Mouse (Mus musculus) heart, embryonic 13.5 days (tissue): Measurements from ENCODE around the gene Med13l. TPM values are rescaled to one million over a fixed set of nuclear protein-coding genes. Genes with fewer than 3 reads are reported as not detected.

Source experiments
- ATAC-seq: fragments of 200-750 bp; cut with Nextera tagmentation; 2 replicates; pipeline ENCODE4 v1.8.0; 2017; ENCODE audit warnings: moderate TSS enrichment; ENCODE audit not compliant: insufficient number of reproducible peaks, low FRiP score, low TSS enrichment; ENCODE audit errors: extremely low read depth
- H3K27ac ChIP-seq: fragments of 300-500 bp; sonication (generic); replicated peaks from 2 replicates; pipeline ENCODE4 v1.5.1; 2015; ENCODE audit warnings: moderate library complexity, mild to moderate bottlenecking, inconsistent platforms
- H3K27me3 ChIP-seq: fragments of 300-500 bp; sonication (generic); replicated peaks from 2 replicates; pipeline ENCODE4 v1.6.1; 2015; ENCODE audit warnings: mild to moderate bottlenecking, inconsistent platforms
- H3K36me3 ChIP-seq: fragments of 300-500 bp; sonication (generic); 2 replicates; pipeline ENCODE4 v1.6.1; 2015; ENCODE audit warnings: mild to moderate bottlenecking, inconsistent platforms
- H3K4me1 ChIP-seq: fragments of 300-500 bp; sonication (generic); 2 replicates; pipeline ENCODE4 v1.6.1; 2015; ENCODE audit warnings: inconsistent platforms
- H3K4me2 ChIP-seq: fragments of 300-500 bp; sonication (generic); 2 replicates; pipeline ENCODE4 v1.6.1; 2015; ENCODE audit warnings: inconsistent platforms, mild to moderate bottlenecking, moderate library complexity
- H3K4me3 ChIP-seq: fragments of 300-500 bp; sonication (generic); 2 replicates; pipeline ENCODE4 v1.5.1; 2015; ENCODE audit warnings: moderate library complexity, mild to moderate bottlenecking, inconsistent platforms
- H3K9ac ChIP-seq: fragments of 300-500 bp; sonication (generic); 2 replicates; pipeline ENCODE4 v1.6.1; 2015; ENCODE audit warnings: inconsistent platforms, mild to moderate bottlenecking, moderate library complexity
- H3K9me3 ChIP-seq: fragments of 300-500 bp; sonication (generic); 2 replicates; pipeline ENCODE4 v1.6.1; 2016; ENCODE audit warnings: inconsistent platforms
- WGBS: fragments of 180-500 bp; shearing (Covaris S2); methylation state at CpG from one replicate; pipeline ENCODE4 v1.1.7; 2015; ENCODE audit warnings: mixed read lengths; 5-methylcytosine and 5-hydroxymethylcytosine counted together
- polyA plus RNA-seq: library from polyadenylated mRNA; unstranded; fragments of >200 nt; fragmentation: Nextera tagmentation; extraction: Ambion mirVana; gene quantifications from 2 replicates; pipeline ENCODE4 v1.2.1, GENCODE M21; 2015

Gene Med13l
- polyA plus RNA-seq, 1 experiment from 2014 or later, result 6.3 TPM

DNA sequence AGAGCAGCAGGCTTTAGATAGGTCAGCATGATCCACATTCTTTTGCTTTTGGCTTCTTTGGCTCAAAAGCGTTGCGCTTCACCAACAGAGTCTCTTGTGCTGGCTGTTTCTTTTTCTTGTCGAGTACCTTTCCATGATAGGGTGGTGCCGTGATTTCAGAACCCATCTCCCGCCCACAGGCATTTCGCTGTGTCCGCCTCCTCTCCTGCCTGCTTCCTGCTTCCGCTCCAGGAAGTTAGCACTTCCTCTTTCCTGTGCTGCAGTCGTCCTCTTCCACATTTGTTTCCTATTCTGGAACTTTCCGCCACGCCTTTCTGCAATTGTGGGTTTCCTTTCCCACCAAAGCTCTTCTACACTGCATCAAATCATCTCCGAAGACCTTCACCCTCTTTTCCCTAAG is 248.5 kb downstream of the Med13l start:
- Histone ChIP-seq H3K4me3 (no peak overlapping the region), H3K4me1 (peaks cover 19% of the 10 kb centered on the region), H3K27me3 (no peaks in the 10 kb centered on the region), H3K36me3 (no peaks in the 10 kb centered on the region), H3K27ac (no peak overlapping the region), H3K4me2 (no peak overlapping the region), H3K9ac (no peak overlapping the region), H3K9me3 (no peaks in the 10 kb centered on the region)
- ATAC-seq, result no peak
- 76% methylated on average over 12 of the region's 12 CpGs for WGBS

DNA sequence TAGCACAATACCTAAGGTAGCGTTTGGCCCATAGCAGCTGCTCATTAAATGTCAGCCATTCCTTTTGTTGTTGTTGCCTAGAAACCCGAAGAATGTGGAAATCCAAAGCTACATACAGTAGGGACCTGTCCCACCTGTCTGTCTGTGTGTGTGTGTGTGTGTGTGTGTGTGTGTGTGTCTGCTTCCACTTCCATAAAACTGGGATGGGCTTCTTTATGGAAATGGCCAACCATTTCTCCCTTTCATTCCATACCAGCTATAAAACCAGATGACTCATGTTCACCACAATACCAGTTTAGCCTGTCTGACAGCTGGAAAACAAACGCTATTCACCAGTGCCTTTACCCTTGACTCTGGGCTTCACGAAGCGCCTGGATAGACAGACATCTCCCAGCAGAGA is 249.1 kb downstream of the Med13l start:
- no peaks in the 10 kb centered on the region for H3K9me3 ChIP-seq
- H3K9ac ChIP-seq, result no peak overlapping the region
- peaks cover 19% of the 10 kb centered on the region for H3K4me1 ChIP-seq
- H3K4me3 ChIP-seq, result no peak overlapping the region
- no peak overlapping the region for H3K27ac ChIP-seq
- H3K4me2 ChIP-seq, result no peak overlapping the region
- no peaks in the 10 kb centered on the region for H3K36me3 ChIP-seq
- WGBS, result 76% methylated on average over 5 of the region's 5 CpGs
- no peak for ATAC-seq
- no peaks in the 10 kb centered on the region for H3K27me3 ChIP-seq

DNA sequence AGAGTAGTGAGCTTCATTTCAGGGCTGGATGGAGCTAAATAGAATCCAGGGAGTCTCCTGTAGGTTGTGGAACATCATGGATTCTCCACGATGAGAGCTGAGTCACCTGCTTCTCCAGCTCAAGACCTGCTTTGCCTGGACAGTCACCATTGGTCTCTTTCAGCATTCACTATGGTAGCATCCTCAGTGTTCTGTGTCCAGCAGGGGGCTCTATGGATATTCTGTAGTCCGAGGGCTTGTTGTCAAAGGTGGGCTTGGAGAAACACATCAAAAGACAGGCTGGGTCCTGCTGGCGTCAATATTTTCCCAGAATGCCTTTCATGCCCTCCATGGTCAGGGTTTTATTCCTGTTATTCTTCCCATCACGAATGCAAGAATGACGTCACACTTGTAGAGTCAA is 251.2 kb downstream of the Med13l start:
- WGBS, result 39% methylated on average over 5 of the region's 5 CpGs
- no peaks in the 10 kb centered on the region; the same call in 1 of the 2 replicates for H3K27me3 ChIP-seq
- H3K4me1 ChIP-seq, result peaks cover 19% of the 10 kb centered on the region
- no peak overlapping the region for H3K4me2 ChIP-seq
- no peak overlapping the region for H3K27ac ChIP-seq
- H3K9ac ChIP-seq, result no peak overlapping the region
- no peaks in the 10 kb centered on the region for H3K9me3 ChIP-seq
- ATAC-seq, result no peak
- no peak overlapping the region for H3K4me3 ChIP-seq
- no peaks in the 10 kb centered on the region for H3K36me3 ChIP-seq

DNA sequence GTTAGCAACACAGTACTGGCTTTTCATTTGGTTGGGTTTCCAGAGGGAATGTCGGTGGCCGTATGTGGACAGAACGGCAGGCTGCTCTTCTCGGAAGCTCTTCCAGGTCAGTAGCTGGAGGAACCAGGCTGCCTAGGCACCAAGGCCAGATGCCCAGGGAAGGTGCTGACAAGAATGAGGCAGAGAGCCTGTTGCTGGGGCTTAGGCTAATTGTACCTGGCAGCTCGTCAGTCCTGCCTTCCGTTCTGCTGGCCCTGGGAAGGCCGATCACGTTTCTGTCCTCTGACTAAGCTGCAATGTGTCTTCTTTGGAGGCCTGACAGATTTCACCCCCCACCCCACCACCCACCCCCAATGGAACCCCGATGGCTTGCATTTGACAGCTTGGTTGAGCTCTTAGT is 251.9 kb downstream of the Med13l start:
- WGBS, result 35% methylated on average over 9 of the region's 9 CpGs
- Histone ChIP-seq H3K4me3 (no peak overlapping the region), H3K36me3 (no peaks in the 10 kb centered on the region), H3K4me2 (no peak overlapping the region), H3K9ac (no peak overlapping the region), H3K27me3 (no peaks in the 10 kb centered on the region; the same call in 1 of the 2 replicates), H3K4me1 (peaks cover 19% of the 10 kb centered on the region), H3K9me3 (no peaks in the 10 kb centered on the region), H3K27ac (no peak overlapping the region)
- ATAC-seq, result no peak

DNA sequence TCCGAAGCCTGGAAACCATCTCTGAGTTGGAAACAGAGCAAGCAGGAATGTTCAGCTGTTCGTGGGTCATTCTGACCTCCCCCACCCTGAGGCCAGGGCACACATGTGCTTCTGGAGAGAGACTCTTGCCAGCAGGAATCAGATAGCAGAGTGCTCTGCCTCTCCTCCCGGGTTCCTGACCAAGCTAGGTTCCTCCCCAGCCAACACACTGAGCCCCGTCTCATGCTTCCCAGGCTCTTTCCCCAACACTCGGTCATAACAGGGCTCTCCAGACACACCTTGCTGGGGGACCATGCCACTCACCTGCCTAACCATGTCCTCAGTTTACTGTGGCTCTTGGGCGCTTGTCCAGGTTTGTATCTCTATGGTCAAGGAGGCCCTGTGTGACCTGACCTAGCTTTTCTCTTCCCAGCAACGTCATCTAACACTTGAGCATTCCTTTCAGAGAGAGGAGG is 252.5 kb downstream of the Med13l start:
- peaks cover 19% of the 10 kb centered on the region for H3K4me1 ChIP-seq
- H3K9me3 ChIP-seq, result no peaks in the 10 kb centered on the region
- no peak overlapping the region for H3K4me3 ChIP-seq
- H3K27me3 ChIP-seq, result no peaks in the 10 kb centered on the region; the same call in 1 of the 2 replicates
- no peaks in the 10 kb centered on the region for H3K36me3 ChIP-seq
- 30% methylated on average over 7 of the region's 7 CpGs for WGBS
- ATAC-seq, result no peak
- no peak overlapping the region for H3K27ac ChIP-seq
- no peak overlapping the region for H3K4me2 ChIP-seq
- no peak overlapping the region for H3K9ac ChIP-seq

DNA sequence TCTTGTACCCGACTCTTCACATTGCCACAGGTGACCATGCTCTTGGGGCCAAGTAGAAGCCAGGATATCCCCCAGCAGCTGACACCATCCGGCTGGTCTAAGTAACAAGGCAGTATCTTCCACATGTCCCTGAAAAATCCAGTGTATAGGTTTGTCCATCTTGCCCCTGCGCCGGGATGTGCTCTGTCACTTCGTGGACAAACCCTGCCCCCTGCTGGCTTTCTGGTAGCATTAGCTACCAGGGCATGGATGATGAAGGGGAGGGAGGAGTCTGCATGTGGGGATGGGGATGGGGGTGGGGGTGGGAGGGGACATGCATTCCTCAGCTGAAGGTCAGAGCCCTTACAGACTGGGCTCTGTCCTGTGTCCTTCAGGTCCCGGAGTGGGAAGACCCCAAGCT is 253.6 kb downstream of the Med13l start:
- no peak overlapping the region for H3K4me2 ChIP-seq
- ATAC-seq, result no peak
- no peak overlapping the region for H3K27ac ChIP-seq
- H3K4me1 ChIP-seq, result peaks cover 19% of the 10 kb centered on the region
- H3K4me3 ChIP-seq, result no peak overlapping the region
- no peaks in the 10 kb centered on the region for H3K36me3 ChIP-seq
- H3K9ac ChIP-seq, result no peak overlapping the region
- H3K27me3 ChIP-seq, result no peaks in the 10 kb centered on the region; the same call in 1 of the 2 replicates
- H3K9me3 ChIP-seq, result no peaks in the 10 kb centered on the region
- WGBS, result 36% methylated on average over 6 of the region's 6 CpGs
